Comparison of ENCODE assay signal across 35 mouse cellular contexts in genomic region chr4:123280117-123280516, GRCm38 (mm10). TPM values are rescaled to one million over a fixed set of nuclear protein-coding genes. Genes with fewer than 3 reads are reported as not detected.
"Had no signal": no experiment of that assay in that cellular context is flagged by ENCODE, and none has a peak within 500 bp of the region (broad histone marks: within the 10 kb centered on the region; RNA-seq: fewer than 3 reads in every experiment).

No protein-coding gene starts in this region.

- H3K9me3 ChIP-seq: embryonic facial prominence, embryonic 10.5 days; embryonic facial prominence, embryonic 12.5 days; embryonic facial prominence, embryonic 13.5 days; embryonic facial prominence, embryonic 15.5 days; forebrain, embryonic 10.5 days; forebrain, embryonic 12.5 days; forebrain, embryonic 13.5 days; forebrain, embryonic 15.5 days had no signal

- H3K27ac ChIP-seq: embryonic facial prominence, embryonic 10.5 days; embryonic facial prominence, embryonic 12.5 days; embryonic facial prominence, embryonic 13.5 days; embryonic facial prominence, embryonic 15.5 days; forebrain, embryonic 10.5 days; forebrain, embryonic 12.5 days; forebrain, embryonic 13.5 days; forebrain, embryonic 15.5 days; gastrocnemius, adult 2 months; heart, adult 2 months had no signal

- H3K9ac ChIP-seq: embryonic facial prominence, embryonic 12.5 days; embryonic facial prominence, embryonic 13.5 days; embryonic facial prominence, embryonic 15.5 days; forebrain, embryonic 12.5 days; forebrain, embryonic 13.5 days; forebrain, embryonic 15.5 days; forebrain, postnatal 0 days had no signal

- DNase-seq: cerebellum, adult 2 months; cerebellum, adult 8-10 months; cerebellum, adult 9-11 months; cerebellum, postnatal 10 days; cerebellum, postnatal 14 days; cerebellum, postnatal 25 days; cerebellum, postnatal 36 days; embryo, embryonic 11 days; forebrain, postnatal 0 days; gastrocnemius, adult 2 months; gastrocnemius, postnatal 10 days; gastrocnemius, postnatal 14 days; gastrocnemius, postnatal 25 days; gastrocnemius, postnatal 36 days; heart, adult 18-20 months; heart, adult 2 months had no signal

- ATAC-seq: forebrain, embryonic 13.5 days; forebrain, embryonic 14.5 days; forebrain, embryonic 15.5 days; forebrain, embryonic 16.5 days; forebrain, postnatal 0 days had no signal

- H3K4me2 ChIP-seq: embryonic facial prominence, embryonic 12.5 days; embryonic facial prominence, embryonic 13.5 days; embryonic facial prominence, embryonic 15.5 days; forebrain, embryonic 12.5 days; forebrain, embryonic 13.5 days; forebrain, embryonic 15.5 days had no signal

- H3K27me3 ChIP-seq: embryonic facial prominence, embryonic 12.5 days; embryonic facial prominence, embryonic 13.5 days; embryonic facial prominence, embryonic 15.5 days; forebrain, embryonic 12.5 days; forebrain, embryonic 13.5 days; forebrain, embryonic 15.5 days had no signal

- H3K4me3 ChIP-seq: embryonic facial prominence, embryonic 10.5 days; embryonic facial prominence, embryonic 12.5 days; embryonic facial prominence, embryonic 13.5 days; embryonic facial prominence, embryonic 15.5 days; erythroblast, embryonic 14.5 days; forebrain, embryonic 10.5 days; forebrain, embryonic 12.5 days; forebrain, embryonic 13.5 days; forebrain, embryonic 15.5 days; gastrocnemius, adult 2 months; heart, adult 2 months had no signal

- H3K36me3 ChIP-seq: embryonic facial prominence, embryonic 12.5 days; embryonic facial prominence, embryonic 15.5 days; forebrain, embryonic 12.5 days; forebrain, embryonic 15.5 days had no signal

RNA-seq across cellular contexts. Expression of gene Oxct2a, which starts 43.3 kb away (rescaled TPM):
- total RNA-seq: common myeloid progenitor, adult 5-6 weeks; gastrocnemius, postnatal 4 days; granulocyte monocyte progenitor cell, adult 5-6 weeks; heart, adult 18-20 months; heart, adult 2 months; heart, adult 8-10 months had no signal
- polyA plus RNA-seq: cerebellum, adult 2 months; embryonic facial prominence, embryonic 10.5 days; embryonic facial prominence, embryonic 11.5 days; embryonic facial prominence, embryonic 12.5 days; embryonic facial prominence, embryonic 13.5 days; embryonic facial prominence, embryonic 14.5 days; erythroblast, embryonic 14.5 days; forebrain, embryonic 10.5 days; forebrain, embryonic 11.5 days; forebrain, embryonic 12.5 days; forebrain, embryonic 13.5 days; forebrain, embryonic 14.5 days; forebrain, embryonic 15.5 days; forebrain, embryonic 16.5 days; frontal cortex, adult 2 months had no signal

RNA-seq across cellular contexts. Expression of gene Heyl, which starts 46.8 kb away (rescaled TPM):
- total RNA-seq: common myeloid progenitor, adult 5-6 weeks; granulocyte monocyte progenitor cell, adult 5-6 weeks had no signal
- polyA plus RNA-seq: erythroblast, embryonic 14.5 days had no signal
